Mouse (Mus musculus) brown adipose tissue, adult 24 weeks (tissue): Measurements from ENCODE around the gene Xrcc6. TPM values are rescaled to one million over a fixed set of nuclear protein-coding genes. Genes with fewer than 3 reads are reported as not detected.

ENCODE experiments used
- H3K27ac ChIP-seq: fragments of 200-500 bp; replicated peaks from 2 replicates; pipeline ENCODE4 v1.5.1; 2012; ENCODE audit warnings: low read depth, mild to moderate bottlenecking, low read length
- H3K4me1 ChIP-seq: fragments of 200-500 bp; 2 replicates; pipeline ENCODE4 v1.6.1; 2012; ENCODE audit warnings: low read length, mixed read lengths; ENCODE audit not compliant: control insufficient read depth, insufficient read depth, insufficient read length
- H3K4me3 ChIP-seq: fragments of 200-500 bp; 2 replicates; pipeline ENCODE4 v1.5.1; 2012; ENCODE audit warnings: low read depth, mild to moderate bottlenecking, low read length, moderate library complexity; ENCODE audit not compliant: insufficient read depth
- polyA plus RNA-seq: library from polyadenylated mRNA; stranded (reverse); fragments of >200 nt; gene quantifications from 2 replicates; pipeline ENCODE4 v1.2.4, GENCODE M21; 2012; ENCODE audit not compliant: missing spikeins, insufficient read depth, insufficient read length

Gene Xrcc6
- 119 and 145 TPM in 2 replicates for polyA plus RNA-seq

- H3K27ac ChIP-seq = peak within 1 kb of the TSS; percentile 92
- H3K4me1 ChIP-seq = peaks cover 5% of the 10 kb centered on the region
- peak within 1 kb of the TSS; percentile 72 for H3K4me3 ChIP-seq
Measured at GRCm38 (mm10) chr15:81987646-81988045, at the start of gene Xrcc6. Gene Xrcc6 (plus strand): TSS chr15:81987835.

DNA sequence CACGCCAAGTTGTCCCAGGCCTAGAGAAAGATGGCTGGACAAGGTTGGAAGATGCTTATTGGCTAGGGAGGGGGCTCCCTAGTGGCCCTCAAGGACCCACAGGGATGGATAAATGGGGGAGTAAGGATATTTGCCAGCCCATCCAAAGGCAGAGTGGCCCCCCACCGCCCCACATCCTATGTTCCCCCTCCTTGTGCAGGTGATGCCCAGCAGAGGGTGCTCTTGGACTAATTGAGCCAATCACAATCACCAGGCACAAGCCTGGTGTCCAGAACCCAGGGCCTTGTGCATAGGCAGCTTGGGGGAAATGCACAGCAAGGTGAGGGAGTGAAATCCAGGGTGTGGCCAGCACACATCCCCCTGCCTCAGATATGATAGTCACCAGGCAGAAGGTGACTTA, 49.4 kb upstream of the Xrcc6 start:
- H3K27ac ChIP-seq = no peak overlapping the region

GRCm38 (mm10) chr15:81939157-81939715, 48.4 kb upstream of the Xrcc6 start:
- no peaks in the 10 kb centered on the region for H3K4me1 ChIP-seq
- H3K27ac ChIP-seq = no peak overlapping the region
- no peak overlapping the region for H3K4me3 ChIP-seq

More for the DNA sequence above, 49.4 kb upstream of the Xrcc6 start:
- Histone ChIP-seq H3K4me3 (no peak overlapping the region), H3K4me1 (no peaks in the 10 kb centered on the region)

- H3K4me1 ChIP-seq = no peaks in the 10 kb centered on the region
- H3K4me3 ChIP-seq = no peak overlapping the region
- no peak overlapping the region for H3K27ac ChIP-seq
Measured at GRCm38 (mm10) chr15:81939774-81940173, 47.9 kb upstream of the Xrcc6 start.

DNA sequence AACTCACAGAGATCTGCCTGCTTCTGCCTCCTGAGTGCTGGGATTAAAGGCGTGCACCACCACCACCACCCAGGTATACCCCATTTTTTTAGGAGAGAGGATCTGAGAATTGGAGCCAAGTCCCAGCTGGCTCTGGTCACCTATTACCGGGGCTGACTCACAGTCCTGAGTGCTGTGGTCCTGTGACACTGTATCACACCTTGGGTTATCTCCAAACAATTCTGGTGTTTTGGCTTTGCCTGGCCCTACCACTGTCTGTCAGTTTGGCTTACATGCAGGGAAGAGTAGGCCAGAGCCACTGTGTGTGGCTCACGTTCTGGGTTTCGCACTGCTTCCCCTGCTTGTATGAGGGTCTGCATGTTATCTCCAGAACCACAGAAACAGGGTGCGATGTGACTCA, 47.4 kb upstream of the Xrcc6 start:
- no peak overlapping the region for H3K4me3 ChIP-seq
- H3K27ac ChIP-seq = no peak overlapping the region

GRCm38 (mm10) chr15:81941010-81941409, 46.6 kb upstream of the Xrcc6 start:
- Histone ChIP-seq H3K4me1 (no peaks in the 10 kb centered on the region), H3K27ac (no peak overlapping the region), H3K4me3 (no peak overlapping the region)

More for the DNA sequence above, 47.4 kb upstream of the Xrcc6 start:
- H3K4me1 ChIP-seq = no peaks in the 10 kb centered on the region

GRCm38 (mm10) chr15:81943176-81943749, 44.4 kb upstream of the Xrcc6 start:
- Histone ChIP-seq H3K4me1 (no peaks in the 10 kb centered on the region), H3K27ac (no peak overlapping the region), H3K4me3 (no peak overlapping the region)

DNA sequence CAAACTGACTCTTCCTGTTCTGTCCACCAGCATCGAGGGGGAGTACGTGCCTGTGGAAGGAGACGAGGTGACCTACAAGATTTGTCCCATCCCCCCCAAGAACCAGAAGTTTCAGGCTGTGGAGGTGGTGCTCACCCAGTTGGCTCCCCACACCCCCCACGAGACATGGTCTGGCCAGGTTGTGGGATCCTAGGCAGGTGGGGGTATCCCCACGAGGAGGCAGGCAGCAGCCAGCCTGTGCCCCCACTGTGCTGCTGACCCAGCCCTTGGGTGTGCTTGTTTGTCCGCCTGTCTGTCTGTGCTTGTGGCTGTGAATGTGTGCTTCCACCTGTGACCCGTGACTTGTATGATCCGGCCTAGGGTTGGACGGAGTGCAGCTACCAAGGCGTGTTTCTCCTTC, 38.6 kb upstream of the Xrcc6 start:
- Histone ChIP-seq H3K4me3 (no peak overlapping the region), H3K27ac (no peak overlapping the region), H3K4me1 (no peaks in the 10 kb centered on the region)

- Histone ChIP-seq H3K4me3 (no peak overlapping the region), H3K27ac (no peak overlapping the region), H3K4me1 (no peaks in the 10 kb centered on the region)
Measured at GRCm38 (mm10) chr15:81949476-81950131, 38.0 kb upstream of the Xrcc6 start.

DNA sequence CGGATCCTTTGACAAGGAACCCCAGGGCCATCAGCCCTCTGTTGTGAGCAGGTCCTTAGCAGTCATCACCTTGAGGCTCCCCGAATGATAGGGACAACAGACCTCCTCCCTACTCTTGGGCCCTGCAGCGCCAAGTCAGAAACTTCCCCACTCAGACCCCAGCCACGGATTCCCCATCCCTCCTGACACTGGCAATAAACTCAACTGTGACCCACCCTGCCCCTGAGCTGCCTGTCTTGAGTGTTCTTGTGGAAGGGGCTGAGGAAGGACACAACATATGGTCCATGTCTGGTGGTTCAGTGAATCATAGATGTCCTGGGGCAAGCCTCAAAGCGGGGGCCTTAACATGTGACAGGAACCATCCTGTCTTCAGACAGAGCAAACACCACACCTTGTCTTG, 36.9 kb upstream of the Xrcc6 start:
- Histone ChIP-seq H3K27ac (no peak overlapping the region), H3K4me3 (no peak overlapping the region), H3K4me1 (no peaks in the 10 kb centered on the region)

DNA sequence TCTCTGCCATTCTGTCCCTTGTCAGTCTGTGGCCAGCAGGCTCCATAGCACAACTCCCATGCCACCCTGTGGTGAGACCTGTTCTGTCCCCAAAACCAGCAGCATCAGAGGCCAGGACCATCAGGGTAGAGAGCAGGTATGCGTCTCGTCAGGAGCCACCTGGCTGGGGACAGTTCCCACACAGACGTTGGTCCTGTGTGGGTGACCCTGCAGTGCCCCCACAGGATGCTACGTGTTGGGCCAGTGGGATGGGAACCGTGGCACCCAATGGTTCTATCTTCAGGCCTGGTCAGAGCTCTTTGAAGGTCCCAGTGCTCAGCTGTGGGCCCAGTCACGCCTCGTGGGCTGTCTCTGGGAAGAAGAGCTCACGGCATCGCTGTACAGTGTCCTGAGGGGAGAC, 36.5 kb upstream of the Xrcc6 start:
- no peaks in the 10 kb centered on the region for H3K4me1 ChIP-seq
- H3K27ac ChIP-seq = no peak overlapping the region
- H3K4me3 ChIP-seq = no peak overlapping the region

- no peak overlapping the region for H3K4me3 ChIP-seq
- H3K27ac ChIP-seq = no peak overlapping the region
- H3K4me1 ChIP-seq = no peaks in the 10 kb centered on the region
Measured at GRCm38 (mm10) chr15:81952310-81952709, 35.3 kb upstream of the Xrcc6 start.

DNA sequence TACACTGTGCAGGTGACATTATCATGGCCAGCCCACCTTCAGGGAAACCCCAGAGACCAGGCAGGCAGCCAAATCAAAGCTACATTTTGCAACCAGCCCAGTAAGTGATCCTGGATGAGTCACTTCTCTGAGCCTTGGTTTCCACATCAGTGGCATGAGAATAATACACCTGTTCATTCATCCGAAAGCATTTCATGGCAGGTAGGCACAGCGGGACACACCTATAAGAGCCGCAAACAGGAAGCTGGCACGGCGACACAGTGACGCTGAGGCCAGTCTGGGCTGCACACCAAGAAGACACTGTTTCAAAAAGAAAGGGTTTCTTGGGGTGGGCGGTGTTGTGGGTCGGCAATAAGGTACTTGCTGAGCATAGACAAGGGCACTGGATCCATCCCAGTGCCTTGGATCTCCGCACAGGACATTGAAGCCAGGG, 33.5 kb upstream of the Xrcc6 start:
- H3K27ac ChIP-seq = no peak overlapping the region
- no peak overlapping the region for H3K4me3 ChIP-seq
- no peaks in the 10 kb centered on the region for H3K4me1 ChIP-seq

DNA sequence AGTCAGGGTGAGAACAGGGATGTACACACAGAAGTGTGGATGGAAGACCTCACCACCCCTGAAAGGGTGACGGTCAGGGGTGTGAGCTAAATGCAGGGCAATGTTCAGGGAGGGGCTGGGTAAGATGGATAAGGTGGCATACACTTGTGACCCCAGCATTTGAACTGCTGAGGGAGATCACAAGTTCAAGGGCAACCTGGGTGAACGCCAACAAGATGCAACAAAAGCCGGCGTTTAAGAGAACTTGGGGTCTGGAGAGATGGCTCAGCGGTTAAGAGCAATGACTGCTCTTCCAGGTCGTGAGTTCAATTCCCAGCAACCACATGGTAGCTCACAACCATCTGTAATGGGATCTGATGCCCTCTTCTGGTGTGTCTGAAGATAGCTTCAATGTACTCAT, 32.9 kb upstream of the Xrcc6 start:
- Histone ChIP-seq H3K4me1 (no peaks in the 10 kb centered on the region), H3K27ac (no peak overlapping the region), H3K4me3 (no peak overlapping the region)

- Histone ChIP-seq H3K4me1 (no peaks in the 10 kb centered on the region), H3K4me3 (no peak overlapping the region)
Measured at GRCm38 (mm10) chr15:81955414-81955813, 32.2 kb upstream of the Xrcc6 start.

DNA sequence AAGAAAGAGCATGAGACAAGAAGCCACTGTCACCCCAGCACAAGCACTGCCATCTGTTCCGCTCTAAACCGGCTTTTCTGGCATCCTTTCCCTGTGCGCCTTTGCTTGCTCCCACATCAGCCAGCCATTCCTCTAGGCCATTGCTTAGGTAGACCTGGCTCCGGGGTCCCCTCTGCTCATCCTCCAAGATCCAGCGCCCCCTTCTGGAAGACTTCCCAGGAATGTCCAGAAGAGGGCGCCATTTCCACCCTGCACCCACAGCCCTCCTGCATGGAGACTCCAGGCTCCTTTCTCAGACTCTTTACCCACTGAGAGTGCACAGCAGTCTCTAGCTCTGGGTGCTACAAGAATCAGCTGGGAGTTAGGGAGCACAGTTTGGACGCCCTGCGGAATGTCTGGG, 31.2 kb upstream of the Xrcc6 start:
- no peak overlapping the region for H3K27ac ChIP-seq
- H3K4me1 ChIP-seq = peaks cover 1% of the 10 kb centered on the region; the same call in 1 of the 2 replicates
- no peak overlapping the region for H3K4me3 ChIP-seq

More at GRCm38 (mm10) chr15:81955414-81955813, 32.2 kb upstream of the Xrcc6 start:
- H3K27ac ChIP-seq = no peak overlapping the region
